Mouse (Mus musculus) liver, embryonic 15.5 days (tissue): ENCODE results near the gene Ano10. TPM values are rescaled to one million over a fixed set of nuclear protein-coding genes. Genes with fewer than 3 reads are reported as not detected.
"Not testable (repeated sequence)": the region's sequence is repeated elsewhere in the genome, so short reads cannot be mapped to it uniquely, and the experiment has no call there.

Source experiments
- ATAC-seq: fragments of 200-750 bp; cut with Nextera tagmentation; 2 replicates; pipeline ENCODE4 v1.8.0; 2017; ENCODE audit warnings: moderate number of reproducible peaks, mild to moderate bottlenecking, moderate library complexity; ENCODE audit not compliant: insufficient read depth
- H3K27ac ChIP-seq: fragments of 300-500 bp; sonication (generic); replicated peaks from 2 replicates; pipeline ENCODE4 v1.5.1; 2015; ENCODE audit warnings: mild to moderate bottlenecking, inconsistent platforms
- H3K27me3 ChIP-seq: fragments of 300-500 bp; sonication (generic); 2 replicates; pipeline ENCODE4 v1.6.1; 2015; ENCODE audit warnings: mild to moderate bottlenecking, inconsistent platforms
- H3K36me3 ChIP-seq: fragments of 300-500 bp; sonication (generic); replicated peaks from 2 replicates; pipeline ENCODE4 v1.6.1; 2015; ENCODE audit warnings: moderate library complexity, mild to moderate bottlenecking, inconsistent platforms
- H3K4me1 ChIP-seq: fragments of 300-500 bp; sonication (generic); replicated peaks from 2 replicates; pipeline ENCODE4 v1.6.1; 2015; ENCODE audit warnings: inconsistent platforms
- H3K4me2 ChIP-seq: fragments of 300-500 bp; sonication (generic); 2 replicates; pipeline ENCODE4 v1.6.1; 2015; ENCODE audit warnings: moderate library complexity, mild to moderate bottlenecking, inconsistent platforms
- H3K4me3 ChIP-seq: fragments of 300-500 bp; sonication (generic); replicated peaks from 2 replicates; pipeline ENCODE4 v1.5.1; 2015; ENCODE audit warnings: mild to moderate bottlenecking, inconsistent platforms
- H3K9ac ChIP-seq: fragments of 300-500 bp; sonication (generic); 2 replicates; pipeline ENCODE4 v1.6.1; 2015; ENCODE audit warnings: moderate library complexity, mild to moderate bottlenecking, inconsistent platforms
- H3K9me3 ChIP-seq: fragments of 300-500 bp; sonication (generic); replicated peaks from 2 replicates; pipeline ENCODE4 v1.6.1; 2016; ENCODE audit warnings: inconsistent platforms
- WGBS: fragments of 180-500 bp; shearing (Covaris S2); methylation state at CpG from one replicate; pipeline ENCODE4 v1.1.7; 2015; ENCODE audit warnings: mixed read lengths; ENCODE audit not compliant: insufficient replicate concordance; 5-methylcytosine and 5-hydroxymethylcytosine counted together
- polyA plus RNA-seq: library from polyadenylated mRNA; unstranded; fragments of >200 nt; fragmentation: Nextera tagmentation; extraction: Ambion mirVana; gene quantifications from 2 replicates; pipeline ENCODE4 v1.2.1, GENCODE M21; 2015

Ano10 gene
- polyA plus RNA-seq, 1 experiment from 2014 or later = 13.7 TPM

- Histone ChIP-seq H3K36me3 (no peaks in the 10 kb centered on the region), H3K4me2 (no peak overlapping the region), H3K27me3 (0 out of 2 replicates have a peak, but pooled peaks cover under 1% of the 10 kb centered on the region), H3K27ac (no peak overlapping the region), H3K4me1 (peaks cover 29% of the 10 kb centered on the region), H3K4me3 (no peak overlapping the region), H3K9me3 (no peaks in the 10 kb centered on the region), H3K9ac (no peak overlapping the region)
- WGBS = 74% methylated on average over 6 of the region's 6 CpGs
- no peak for ATAC-seq
Observed at GRCm38 (mm10) chr9:122314386-122314785, 20.2 kb upstream of the Ano10 start.

GRCm38 (mm10) chr9:122313128-122313527 is 18.9 kb upstream of the Ano10 start:
- ATAC-seq = 0 out of 2 replicates have a peak, but pooled peaks have one; percentile 26
- H3K4me2 ChIP-seq, H3K27ac ChIP-seq, H3K27me3 ChIP-seq, H3K4me3 ChIP-seq, H3K36me3 ChIP-seq, H3K9ac ChIP-seq, H3K9me3 ChIP-seq: not testable (repeated sequence)
- 37% methylated on average over 1 of the region's 1 CpGs for WGBS
- H3K4me1 ChIP-seq = peaks cover 33% of the 10 kb centered on the region

- Histone ChIP-seq H3K27me3 (0 out of 2 replicates have a peak, but pooled peaks cover 9% of the 10 kb centered on the region), H3K36me3 (no peaks in the 10 kb centered on the region), H3K4me3 (no peak overlapping the region), H3K9me3 (no peaks in the 10 kb centered on the region), H3K4me1 (peaks cover 33% of the 10 kb centered on the region), H3K4me2 (no peak overlapping the region), H3K9ac (no peak overlapping the region), H3K27ac (no peak overlapping the region)
- ATAC-seq = no peak
- WGBS = 56% methylated on average over 7 of the region's 7 CpGs
Observed at GRCm38 (mm10) chr9:122312296-122312990, 18.2 kb upstream of the Ano10 start.

- WGBS = 51% methylated on average over 7 of the region's 7 CpGs
- Histone ChIP-seq H3K4me2 (peak overlapping the region; percentile 72), H3K9me3 (no peaks in the 10 kb centered on the region), H3K27ac (no peak overlapping the region), H3K4me1 (peaks cover 33% of the 10 kb centered on the region), H3K9ac (peak overlapping the region; percentile 47; the same call in 1 of the 2 replicates), H3K27me3 (0 out of 2 replicates have a peak, but pooled peaks cover 11% of the 10 kb centered on the region), H3K4me3 (peak overlapping the region; percentile 59), H3K36me3 (no peaks in the 10 kb centered on the region)
- no peak for ATAC-seq
Observed at GRCm38 (mm10) chr9:122311051-122311760, 17.0 kb upstream of the Ano10 start.

GRCm38 (mm10) chr9:122310613-122311049 is 16.4 kb upstream of the Ano10 start:
- peak; percentile 60 for ATAC-seq
- 0 out of 2 replicates have a peak, but pooled peaks cover 11% of the 10 kb centered on the region for H3K27me3 ChIP-seq
- peak overlapping the region; percentile 47; the same call in 1 of the 2 replicates for H3K9ac ChIP-seq
- no peaks in the 10 kb centered on the region for H3K9me3 ChIP-seq
- no peaks in the 10 kb centered on the region for H3K36me3 ChIP-seq
- H3K4me3 ChIP-seq = peak overlapping the region; percentile 59
- H3K4me1 ChIP-seq = peaks cover 33% of the 10 kb centered on the region
- peak overlapping the region; percentile 72 for H3K4me2 ChIP-seq
- 0 out of 2 replicates have a peak overlapping the region, but pooled peaks have one; percentile 31 for H3K27ac ChIP-seq
- 11% methylated on average over 18 of the region's 19 CpGs for WGBS

- Histone ChIP-seq H3K4me3 (no peak overlapping the region), H3K4me2 (0 out of 2 replicates have a peak overlapping the region, but pooled peaks have one; percentile 0), H3K9ac (no peak overlapping the region), H3K9me3 (no peaks in the 10 kb centered on the region), H3K27ac (no peak overlapping the region), H3K36me3 (no peaks in the 10 kb centered on the region), H3K4me1 (peaks cover 33% of the 10 kb centered on the region), H3K27me3 (0 out of 2 replicates have a peak, but pooled peaks cover 11% of the 10 kb centered on the region)
- ATAC-seq = 0 out of 2 replicates have a peak, but pooled peaks have one; percentile 13
- WGBS = 28% methylated on average over 14 of the region's 14 CpGs
Observed at GRCm38 (mm10) chr9:122309013-122309980, 15.1 kb upstream of the Ano10 start.

- H3K27me3 ChIP-seq = 0 out of 2 replicates have a peak, but pooled peaks cover 11% of the 10 kb centered on the region
- H3K4me2 ChIP-seq = no peak overlapping the region
- H3K9me3 ChIP-seq = no peaks in the 10 kb centered on the region
- no peaks in the 10 kb centered on the region for H3K36me3 ChIP-seq
- H3K9ac ChIP-seq = no peak overlapping the region
- WGBS = 53% methylated on average over 3 of the region's 3 CpGs
- peaks cover 12% of the 10 kb centered on the region for H3K4me1 ChIP-seq
- no peak for ATAC-seq
- H3K27ac ChIP-seq = no peak overlapping the region
- H3K4me3 ChIP-seq = no peak overlapping the region
Observed at GRCm38 (mm10) chr9:122305302-122305701, 11.1 kb upstream of the Ano10 start.

- Histone ChIP-seq H3K27ac (no peak overlapping the region), H3K4me2 (no peak overlapping the region), H3K4me3 (no peak overlapping the region), H3K27me3 (peaks cover 27% of the 10 kb centered on the region), H3K4me1 (peaks cover 19% of the 10 kb centered on the region), H3K36me3 (no peaks in the 10 kb centered on the region), H3K9ac (no peak overlapping the region), H3K9me3 (no peaks in the 10 kb centered on the region)
- 20% methylated on average over 5 of the region's 5 CpGs for WGBS
- no peak for ATAC-seq
Observed at GRCm38 (mm10) chr9:122296169-122296568, 1.9 kb upstream of the Ano10 start.

GRCm38 (mm10) chr9:122295396-122295795 is 1.2 kb upstream of the Ano10 start:
- H3K9me3 ChIP-seq = no peaks in the 10 kb centered on the region
- no peak overlapping the region for H3K4me3 ChIP-seq
- peaks cover 27% of the 10 kb centered on the region for H3K27me3 ChIP-seq
- no peak overlapping the region for H3K9ac ChIP-seq
- H3K4me1 ChIP-seq = peaks cover 19% of the 10 kb centered on the region
- H3K4me2 ChIP-seq = no peak overlapping the region
- no peak overlapping the region for H3K27ac ChIP-seq
- H3K36me3 ChIP-seq = no peaks in the 10 kb centered on the region
- no peak for ATAC-seq

- Histone ChIP-seq H3K9me3 (no peaks in the 10 kb centered on the region), H3K36me3 (no peaks in the 10 kb centered on the region), H3K9ac (peak overlapping the region; percentile 55), H3K27ac (peak overlapping the region; percentile 71), H3K4me3 (peak overlapping the region; percentile 65), H3K27me3 (peaks cover 27% of the 10 kb centered on the region), H3K4me2 (peak overlapping the region; percentile 72), H3K4me1 (peaks cover 19% of the 10 kb centered on the region)
- 1% methylated on average over 23 of the region's 23 CpGs for WGBS
- ATAC-seq = peak; percentile 47
Observed at GRCm38 (mm10) chr9:122293865-122294241, 370 bp downstream of the Ano10 start.
